Mouse (Mus musculus) layer of hippocampus, adult 9-11 months (tissue): ENCODE data around the gene Vmn2r68.

Experiments used
- DNase-seq: peaks from one replicate; pipeline ENCODE4 v3.0.0; 2022

The Vmn2r68 gene

DNA sequence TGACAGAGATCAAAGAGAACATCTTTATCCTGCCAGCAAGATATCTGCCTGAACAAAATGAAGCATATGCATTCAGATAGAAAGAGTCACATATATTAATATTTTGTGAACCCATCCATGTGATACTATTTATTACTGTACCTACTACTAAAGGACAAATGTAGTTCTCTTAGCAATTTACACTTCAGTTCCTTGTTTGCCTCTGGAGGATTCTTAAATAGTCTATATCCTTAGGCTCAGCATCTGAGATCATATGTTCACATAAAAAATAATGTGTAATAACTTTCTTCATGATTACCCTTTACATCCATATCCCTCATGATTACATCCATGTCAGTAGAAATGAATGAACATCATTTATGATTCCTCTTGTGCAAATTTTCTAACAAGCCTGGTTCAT lies at the start of gene Vmn2r68:
Vmn2r68 (minus strand) TSS at position 101 of the 400 bp plus-strand sequence.
- no peak for DNase-seq
